Mouse (Mus musculus) E14TG2a.4 (cell line): ENCODE measurements around the gene Gnl1.

Experiments used
- CTCF ChIP-seq: conservative IDR thresholded peaks from 2 replicates; pipeline ENCODE4 v1.5.1; 2014; ENCODE audit warnings: low read length
- NANOG ChIP-seq: IDR thresholded peaks from 2 replicates; pipeline ENCODE4 v1.6.1; 2014; ENCODE audit warnings: borderline replicate concordance, low read length, mixed read lengths
- POU5F1 ChIP-seq: IDR thresholded peaks from 2 replicates; pipeline ENCODE4 v1.6.1; 2014; ENCODE audit warnings: low read length, borderline replicate concordance

DNA sequence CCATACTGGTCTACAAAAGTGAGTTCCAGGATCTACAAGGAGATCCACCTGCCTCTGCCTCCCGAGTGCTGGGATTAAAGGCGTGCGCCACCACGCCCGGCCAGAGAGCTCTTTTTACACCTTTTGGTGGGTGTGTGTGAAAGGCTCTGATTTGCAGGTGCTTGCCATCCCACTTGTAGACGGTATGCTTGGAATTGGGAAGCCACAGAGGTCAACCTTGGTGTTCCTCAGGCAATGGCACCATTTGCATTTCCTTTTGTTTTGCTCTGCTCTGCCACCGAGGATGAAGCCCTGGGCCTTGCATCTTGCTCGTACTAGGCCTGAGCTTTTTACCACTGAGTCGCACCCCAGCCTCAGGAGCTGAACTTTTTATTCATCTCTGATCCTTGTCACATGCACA, 2.1 kb downstream of the Gnl1 start:
- no peak for TF ChIP-seq CTCF
- TF ChIP-seq NANOG: no peak
- TF ChIP-seq POU5F1: no peak
